Mouse (Mus musculus): ENCODE measurements at regions not wholly inside any gene's neighbourhood (a gene's known extent, or its start where the extent isn't known, plus 50 kb on each side); places are given as distances from the start of the nearest gene placed in this dataset.

DNA sequence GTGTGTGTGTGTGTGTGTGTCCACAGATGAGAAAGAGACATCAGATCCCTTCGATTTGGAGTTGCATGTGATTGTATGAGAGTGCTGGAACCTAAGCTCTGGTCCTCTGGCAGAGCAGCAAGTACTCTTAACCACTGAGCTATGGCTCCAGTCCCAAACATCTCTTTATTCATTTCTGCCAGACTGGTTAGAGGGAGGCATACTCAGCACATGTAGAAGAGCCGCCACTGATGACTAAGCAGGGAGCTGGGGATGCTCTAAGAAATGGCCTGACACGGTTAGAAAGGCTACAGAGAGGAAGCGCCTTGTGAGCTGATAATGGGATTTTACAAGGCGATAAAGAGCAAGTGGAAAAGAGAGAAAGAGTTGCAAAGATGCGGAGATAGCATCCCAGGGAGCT lies 287.3 kb upstream of the Castor2 start:
- DNase-seq (ENCODE audit: low spot score) = no peak

DNA sequence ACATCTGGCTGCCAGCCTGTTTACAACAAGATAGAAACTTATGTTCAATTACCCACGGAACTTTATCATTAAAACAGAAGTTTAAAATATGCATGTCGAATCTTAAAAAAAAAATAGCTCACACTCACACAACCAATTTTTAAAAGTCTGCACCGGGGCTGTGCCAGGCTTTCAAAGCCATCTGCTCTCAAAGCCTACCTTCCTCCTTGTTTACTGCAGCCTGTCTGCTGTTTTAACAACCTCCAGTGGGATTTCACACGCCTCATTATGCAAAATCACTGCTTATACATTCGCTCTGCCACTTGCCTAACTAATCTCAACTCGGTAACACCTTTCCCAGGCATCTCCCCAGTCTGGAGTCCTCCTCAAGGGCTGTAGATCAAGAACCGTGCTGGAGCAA lies 292.6 kb upstream of the Castor2 start:
- DNase-seq (ENCODE audit: low spot score) = no peak

DNA sequence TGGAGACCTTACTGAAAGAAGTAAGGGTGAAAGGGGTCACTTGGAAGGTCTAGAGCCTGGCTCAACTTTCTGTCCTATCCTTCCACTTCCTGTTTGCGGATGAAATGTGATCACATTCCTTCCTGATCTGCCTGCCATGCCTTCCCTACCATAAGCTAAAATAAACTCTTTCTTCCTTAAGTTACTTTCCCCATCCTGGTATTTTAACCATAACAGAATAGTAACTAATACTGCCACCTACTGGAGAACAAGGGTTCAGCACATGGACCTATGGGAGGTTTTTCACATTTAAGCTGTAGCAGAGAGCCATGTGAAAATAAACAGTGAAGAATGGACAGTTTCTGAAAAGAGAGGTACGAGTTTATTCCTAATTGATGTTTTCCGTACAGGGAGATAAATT lies 297.5 kb upstream of the Castor2 start:
- peak; percentile 2 for DNase-seq (ENCODE audit: low spot score)

DNA sequence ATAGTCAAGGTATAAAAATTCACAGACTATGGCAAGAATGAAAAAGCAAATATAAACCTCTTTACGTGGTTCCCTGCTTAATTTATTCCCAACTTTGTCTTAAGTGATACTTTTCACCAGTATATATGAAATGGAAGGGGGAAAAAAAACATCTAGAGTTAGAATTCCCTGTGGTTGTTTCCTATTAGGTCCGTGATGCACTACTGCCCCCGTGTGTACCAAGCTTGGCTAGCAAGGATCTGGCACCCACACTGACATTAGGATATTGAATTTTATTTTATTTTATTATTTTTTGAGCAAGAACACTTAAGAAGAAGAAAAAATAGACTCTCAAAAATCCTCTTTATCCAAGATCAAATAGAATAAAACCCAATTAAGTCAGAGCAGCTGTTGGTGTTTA lies 303.9 kb upstream of the Castor2 start:
- DNase-seq (ENCODE audit: low spot score) = no peak

DNA sequence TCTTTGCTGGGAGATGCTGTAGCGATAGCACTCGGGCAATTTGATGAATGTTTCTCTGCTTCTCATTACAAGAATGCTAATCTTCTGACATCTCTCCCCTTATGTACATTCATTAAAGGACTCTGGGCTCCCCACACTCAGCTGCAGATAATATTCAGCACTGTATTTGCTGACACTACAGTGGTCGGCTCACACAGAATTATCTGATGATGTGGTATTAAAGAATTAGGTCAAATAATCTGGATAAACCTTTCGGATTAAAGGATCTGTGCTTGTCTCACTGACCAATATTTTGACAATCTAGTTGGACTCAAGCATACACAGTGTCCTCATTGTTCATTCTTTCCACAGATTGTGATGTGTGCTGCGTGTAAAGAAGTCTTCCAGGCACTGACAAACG lies 308.8 kb upstream of the Castor2 start:
- no peak for DNase-seq (ENCODE audit: low spot score)

GRCm38 (mm10) chr5:133788006-133788405 lies 311.5 kb upstream of the Castor2 start:
- no peak for DNase-seq (ENCODE audit: low spot score)

DNA sequence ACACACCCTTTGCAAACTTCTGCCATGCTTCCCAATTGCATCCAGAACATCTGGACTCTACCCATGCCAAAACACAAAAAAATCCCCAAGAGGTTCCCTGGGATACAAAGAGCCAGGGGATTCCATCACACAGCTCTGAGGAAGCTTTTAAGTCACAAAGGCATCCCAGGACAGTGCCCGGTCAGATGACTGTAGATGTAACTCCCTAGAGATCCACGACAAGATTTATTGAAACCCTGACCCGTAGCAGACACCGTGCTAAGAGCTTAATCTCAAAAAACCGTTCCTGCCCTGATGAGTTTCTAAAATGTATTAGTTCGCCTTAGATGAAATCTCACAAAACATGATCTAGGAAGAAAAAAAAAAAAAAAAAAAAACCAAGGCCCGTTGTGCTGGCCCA lies 312.0 kb upstream of the Castor2 start:
- no peak for DNase-seq (ENCODE audit: low spot score)

DNA sequence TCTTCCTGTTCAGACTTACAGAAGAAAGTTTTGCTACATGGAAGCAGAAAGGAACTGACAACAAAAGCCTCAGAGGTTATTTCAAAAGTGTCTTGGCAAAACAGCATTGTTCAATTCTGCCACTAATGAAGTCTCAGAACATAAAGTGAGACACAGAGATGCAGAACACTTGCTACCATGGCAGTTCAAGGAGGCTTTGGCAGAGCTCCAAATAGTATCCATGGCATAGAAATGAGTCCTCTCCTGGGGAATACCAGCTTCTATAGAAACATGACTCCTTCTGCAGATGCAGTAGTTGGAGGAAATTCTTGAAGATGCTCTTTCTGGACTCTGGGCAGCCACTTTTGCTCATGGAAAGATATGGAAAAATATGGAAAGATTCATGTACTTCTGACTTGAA lies 322.9 kb upstream of the Castor2 start:
- no peak for DNase-seq (ENCODE audit: low spot score)

GRCm38 (mm10) chr5:133774116-133774515 lies 325.4 kb upstream of the Castor2 start:
- no peak for DNase-seq (ENCODE audit: low spot score)

DNA sequence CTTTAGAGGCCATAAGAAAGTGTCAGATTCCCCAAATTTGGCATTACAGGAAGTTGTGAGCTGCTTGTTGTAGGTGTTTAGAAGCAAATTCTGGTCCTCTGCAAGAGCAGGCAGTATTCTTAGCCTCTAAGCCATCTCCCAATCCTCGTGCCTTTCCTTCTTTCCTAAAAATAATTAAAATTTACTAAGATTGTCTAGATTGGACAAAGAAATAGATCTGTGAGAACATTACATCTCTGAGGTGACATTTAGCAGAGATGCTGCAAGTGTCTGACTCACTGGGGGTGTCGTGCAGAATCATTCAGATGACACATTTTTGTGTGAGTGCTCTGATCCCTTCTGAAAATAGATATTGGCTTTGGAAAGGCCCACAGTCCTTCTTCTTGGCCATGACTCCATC lies 330.7 kb upstream of the Castor2 start:
- no peak for DNase-seq (ENCODE audit: low spot score)

DNA sequence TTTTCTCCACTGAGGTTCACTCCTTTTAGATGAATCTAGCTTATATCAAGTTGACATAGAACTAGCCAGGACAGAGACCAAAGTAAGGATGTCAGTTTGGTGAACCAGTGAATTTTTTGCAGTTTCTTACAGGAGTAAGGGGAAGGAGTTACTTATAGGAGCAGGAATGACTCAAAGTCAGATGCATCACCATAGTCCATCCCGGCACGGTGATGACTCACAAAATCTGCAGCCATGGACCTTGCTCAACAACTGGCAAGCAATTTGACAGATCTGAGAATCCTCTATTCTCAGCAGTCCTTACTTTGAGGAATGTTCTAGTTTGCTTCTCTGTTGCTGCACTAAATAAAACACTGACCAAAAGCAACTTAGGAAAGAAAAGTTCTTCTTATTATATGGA lies 341.7 kb upstream of the Castor2 start:
- no peak for DNase-seq (ENCODE audit: low spot score)

DNA sequence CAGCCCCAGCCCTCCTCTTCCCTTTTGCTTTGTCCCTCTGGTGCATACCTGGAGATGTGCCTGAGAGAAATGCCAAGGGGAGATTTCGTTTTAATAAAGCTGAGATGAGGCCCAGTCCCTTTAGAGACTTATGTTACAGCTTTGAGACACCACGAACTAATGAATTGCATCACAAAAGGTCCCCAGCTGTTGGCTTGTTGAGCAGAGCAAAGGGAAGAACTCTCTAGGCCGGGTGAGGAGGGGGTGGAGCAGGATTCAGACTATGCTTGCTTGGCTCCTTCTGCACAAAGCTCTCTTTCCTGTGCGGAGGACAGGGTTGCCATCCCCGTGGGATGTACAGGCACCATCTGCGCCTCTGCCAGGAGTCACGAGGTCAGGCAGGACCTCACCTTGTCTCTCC lies 345.3 kb upstream of the Castor2 start:
- DNase-seq (ENCODE audit: low spot score) = no peak

DNA sequence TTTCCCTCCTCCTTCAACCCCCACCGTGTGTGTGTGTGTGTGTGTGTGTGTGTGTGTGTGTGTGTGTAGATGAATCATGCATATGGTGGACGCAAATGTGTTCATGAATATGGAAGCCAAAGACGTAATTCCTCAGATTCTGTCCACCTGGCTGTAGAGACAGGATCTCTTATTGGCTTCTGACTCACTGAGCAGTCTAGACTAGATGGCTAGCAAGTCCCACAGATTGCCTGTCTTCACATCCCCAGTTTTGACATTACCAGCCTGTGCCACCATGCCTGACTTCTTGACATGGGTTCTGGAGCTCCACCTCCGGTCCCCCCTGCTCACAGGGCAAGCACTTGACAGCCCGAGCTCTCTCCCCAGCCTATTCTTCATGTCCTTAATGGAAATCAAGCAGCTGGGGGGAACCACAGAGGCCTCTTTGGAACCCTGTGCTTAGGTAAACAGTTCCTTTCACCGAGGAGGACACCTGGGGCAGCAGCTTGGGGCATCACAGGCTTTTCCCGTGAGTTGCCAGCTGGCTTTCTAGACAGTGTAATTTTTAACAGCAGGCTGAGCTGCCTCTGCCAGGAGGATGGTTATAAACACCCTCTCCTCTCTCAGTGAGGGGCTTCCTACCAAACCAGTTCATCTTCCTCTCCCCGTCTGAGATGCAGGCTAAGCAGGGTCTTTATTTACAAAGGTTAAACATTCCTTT lies 345.9 kb upstream of the Castor2 start:
- DNase-seq (ENCODE audit: low spot score) = no peak

- DNase-seq (ENCODE audit: low spot score) = no peak
Measured at GRCm38 (mm10) chr5:133746960-133747359, 352.6 kb upstream of the Castor2 start.

- DNase-seq (ENCODE audit: low spot score) = no peak
Measured at GRCm38 (mm10) chr5:133746411-133746810, 353.1 kb upstream of the Castor2 start.

DNA sequence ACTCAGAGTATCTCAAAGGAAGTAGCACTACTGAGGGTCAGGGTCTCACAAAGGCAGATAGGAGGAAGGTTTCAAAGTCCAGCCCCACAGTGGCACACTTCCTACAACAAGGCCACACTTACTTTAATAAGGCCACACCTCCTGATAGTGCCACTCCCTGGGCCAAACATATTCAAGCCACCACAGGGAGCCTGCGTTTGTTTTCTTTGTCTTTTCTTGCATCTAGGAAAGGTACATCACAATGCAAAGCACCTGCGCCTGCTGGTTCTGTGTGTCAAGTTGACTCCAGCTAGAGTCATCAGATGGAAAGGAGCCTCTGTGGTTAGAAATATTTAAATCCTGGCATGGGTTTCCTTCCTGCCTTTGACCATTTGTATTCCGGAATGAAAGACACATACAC lies 355.4 kb upstream of the Castor2 start:
- no peak for DNase-seq (ENCODE audit: low spot score)

DNA sequence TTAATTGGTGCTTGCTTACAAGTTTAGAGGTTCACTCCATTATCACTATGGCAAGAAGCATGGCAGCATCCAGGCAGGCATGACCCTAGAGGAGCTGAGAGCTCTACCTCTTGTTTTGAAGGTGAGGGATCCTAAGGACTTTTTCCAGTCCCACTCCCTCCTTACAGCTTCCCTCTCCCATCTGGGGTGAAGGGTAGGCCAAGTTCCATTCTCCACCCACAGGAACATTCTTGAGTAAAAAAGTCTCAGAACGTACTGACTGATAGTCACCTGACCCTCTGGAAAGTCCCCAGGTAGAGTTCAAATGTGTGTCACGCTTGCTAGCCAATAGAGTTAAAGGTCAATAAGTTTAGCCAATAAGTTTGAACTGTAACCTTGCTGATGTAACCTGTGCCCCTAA lies 355.9 kb upstream of the Castor2 start:
- DNase-seq (ENCODE audit: low spot score) = no peak

DNA sequence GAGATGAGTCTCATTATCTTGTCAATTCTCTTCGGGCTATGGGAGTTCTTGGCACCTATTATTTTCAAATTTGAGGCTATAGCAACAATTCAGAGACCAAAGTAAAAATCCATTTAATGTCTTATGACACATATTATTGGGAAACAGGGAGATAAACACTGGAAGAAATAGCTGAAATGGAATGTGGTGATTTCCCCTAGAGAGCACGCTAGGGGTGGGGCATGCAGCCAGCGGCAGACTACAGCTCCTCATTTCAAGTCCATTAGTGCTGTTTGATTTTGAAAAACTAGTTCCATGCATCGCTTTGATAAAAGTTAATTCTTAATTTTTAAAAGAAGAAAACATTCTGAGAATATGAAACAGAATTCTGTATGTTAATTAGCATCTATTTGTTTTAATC lies 367.6 kb upstream of the Castor2 start:
- DNase-seq (ENCODE audit: low spot score) = peak; percentile 3

GRCm38 (mm10) chr5:133718187-133719078 lies 381.1 kb upstream of the Castor2 start:
- DNase-seq (ENCODE audit: low spot score) = no peak

DNA sequence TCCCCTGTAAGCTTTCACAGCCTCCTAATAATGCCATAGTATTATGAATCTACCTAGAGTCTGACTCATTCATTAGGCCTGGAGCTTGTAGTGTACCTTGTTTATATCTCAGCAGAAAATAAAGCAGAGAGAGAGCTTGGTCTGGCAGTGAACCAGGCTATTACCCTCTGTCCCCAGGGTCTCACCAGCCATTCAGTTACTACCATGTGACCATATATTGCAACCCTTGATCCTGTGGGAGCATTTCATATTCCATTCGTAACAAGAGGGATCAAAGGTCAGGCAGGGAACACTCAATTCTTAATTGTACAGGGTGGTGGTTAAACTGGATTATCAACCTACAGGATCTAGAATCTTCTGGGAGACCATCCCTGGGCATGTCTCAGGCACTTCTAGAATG lies 383.7 kb upstream of the Castor2 start:
- DNase-seq (ENCODE audit: low spot score) = no peak

GRCm38 (mm10) chr5:133712652-133713051 lies 386.9 kb upstream of the Castor2 start:
- no peak for DNase-seq (ENCODE audit: low spot score)

DNA sequence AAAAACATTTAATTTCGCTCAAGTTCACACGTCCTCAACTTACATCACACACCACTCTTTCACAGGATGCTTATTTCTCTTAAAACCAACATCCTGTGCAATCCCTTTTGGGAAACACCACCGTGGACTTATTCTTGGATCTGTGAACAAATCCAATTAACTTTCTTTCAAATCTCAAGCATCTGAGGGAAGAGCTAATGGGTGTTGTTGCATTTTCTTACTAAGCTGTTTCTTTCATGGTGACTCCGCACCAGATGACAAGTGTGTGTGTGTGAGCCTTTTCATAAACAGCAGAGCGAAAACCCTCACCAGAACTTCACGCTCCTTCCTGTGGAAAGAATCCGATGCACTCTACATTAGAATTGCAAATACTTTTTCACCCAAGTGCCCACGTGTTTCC lies 390.6 kb upstream of the Castor2 start:
- DNase-seq (ENCODE audit: low spot score) = no peak

- no peak for DNase-seq (ENCODE audit: low spot score)
Measured at GRCm38 (mm10) chr5:133686206-133686605, 413.3 kb upstream of the Castor2 start.

GRCm38 (mm10) chr5:133683021-133683420 lies 416.5 kb upstream of the Castor2 start:
- DNase-seq (ENCODE audit: low spot score) = no peak

Data from lung, postnatal 25 days (tissue).